Mouse (Mus musculus) stomach, postnatal 0 days (tissue): ENCODE measurements around the gene Alms1. TPM values are rescaled to one million over a fixed set of nuclear protein-coding genes. Genes with fewer than 3 reads are reported as not detected.
A peak's percentile ranks its signal among the peaks of the same experiment; 100 is the strongest.

Experiments used
- ATAC-seq: fragments of 200-750 bp; cut with Nextera tagmentation; 2 replicates; pipeline ENCODE4 v1.8.0; 2017; ENCODE audit not compliant: low FRiP score, low TSS enrichment
- DNase-seq: peaks from one replicate; pipeline ENCODE4 v3.0.0-alpha.2; 2016; ENCODE audit warnings: low spot score
- H3K27ac ChIP-seq: fragments of 300-500 bp; sonication (generic); replicated peaks from 2 replicates; pipeline ENCODE4 v1.5.1; 2014; ENCODE audit warnings: mild to moderate bottlenecking, control low read depth
- H3K27me3 ChIP-seq: fragments of 300-500 bp; sonication (generic); 2 replicates; pipeline ENCODE4 v1.6.1; 2014; ENCODE audit warnings: low read length; ENCODE audit not compliant: control insufficient read depth, insufficient read depth
- H3K36me3 ChIP-seq: fragments of 300-500 bp; sonication (generic); 2 replicates; pipeline ENCODE4 v1.6.1; 2014; ENCODE audit warnings: low read length, mixed read lengths; ENCODE audit not compliant: control insufficient read depth, insufficient read depth
- H3K4me1 ChIP-seq: fragments of 300-500 bp; sonication (generic); replicated peaks from 2 replicates; pipeline ENCODE4 v1.6.1; 2014; ENCODE audit warnings: antibody characterized with exemption; ENCODE audit not compliant: control insufficient read depth, insufficient read depth
- H3K4me2 ChIP-seq: fragments of 300-500 bp; sonication (generic); replicated peaks from 2 replicates; pipeline ENCODE4 v1.6.1; 2014; ENCODE audit warnings: low read depth, mild to moderate bottlenecking, control low read depth, moderate library complexity
- H3K4me3 ChIP-seq: fragments of 300-500 bp; sonication (generic); 2 replicates; pipeline ENCODE4 v1.5.1; 2014; ENCODE audit warnings: low read depth, low read length, control low read depth
- H3K9ac ChIP-seq: fragments of 300-500 bp; sonication (generic); 2 replicates; pipeline ENCODE4 v1.6.1; 2014; ENCODE audit warnings: mild to moderate bottlenecking, low read length, control low read depth, mixed read lengths
- H3K9me3 ChIP-seq: fragments of 300-500 bp; sonication (generic); 2 replicates; pipeline ENCODE4 v1.6.1; 2016; ENCODE audit warnings: low read length; ENCODE audit not compliant: control insufficient read depth
- CTCF ChIP-seq: IDR thresholded peaks from 2 replicates; pipeline ENCODE4 v1.5.1; 2016; ENCODE audit warnings: antibody characterized with exemption, low read depth, mild to moderate bottlenecking, moderate library complexity
- EP300 ChIP-seq: optimal IDR thresholded peaks from 2 replicates; pipeline ENCODE3; 2016; ENCODE audit warnings: antibody characterized with exemption
- WGBS: fragments of 180-500 bp; shearing (Covaris S2); extraction: QIAGEN DNeasy Blood & Tissue Kit; methylation state at CpG from one replicate; pipeline ENCODE4 v1.1.7; 2014; 5-methylcytosine and 5-hydroxymethylcytosine counted together
- polyA plus RNA-seq: library from polyadenylated mRNA; unstranded; fragments of >200 nt; fragmentation: Nextera tagmentation; extraction: Ambion mirVana; gene quantifications from 2 replicates; pipeline ENCODE4 v1.2.1, GENCODE M21; 2015

The Alms1 gene
- polyA plus RNA-seq, 1 experiment from 2014 or later: 0.98 TPM

DNA sequence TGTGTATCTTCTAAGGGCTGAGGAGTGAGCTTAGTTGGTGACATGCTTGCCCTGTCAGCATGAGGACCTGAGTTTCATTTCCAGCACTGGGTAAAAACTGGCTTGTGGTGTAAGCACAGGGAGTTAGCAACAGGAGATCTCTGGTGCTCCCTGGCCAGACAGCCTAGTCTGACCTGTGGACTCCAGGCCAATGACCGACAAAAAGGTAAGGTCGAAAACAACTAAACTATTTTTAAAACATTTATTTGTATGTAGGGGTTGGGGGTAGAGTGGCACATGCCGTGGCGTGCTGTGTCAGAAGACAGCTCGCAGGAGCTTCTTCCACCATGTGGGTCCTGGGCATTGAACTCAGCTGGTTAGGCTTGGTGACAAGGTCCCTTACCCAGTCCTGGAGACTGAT, 14.5 kb upstream of the Alms1 start:
- WGBS: 76% methylated on average over 5 of the region's 5 CpGs

DNA sequence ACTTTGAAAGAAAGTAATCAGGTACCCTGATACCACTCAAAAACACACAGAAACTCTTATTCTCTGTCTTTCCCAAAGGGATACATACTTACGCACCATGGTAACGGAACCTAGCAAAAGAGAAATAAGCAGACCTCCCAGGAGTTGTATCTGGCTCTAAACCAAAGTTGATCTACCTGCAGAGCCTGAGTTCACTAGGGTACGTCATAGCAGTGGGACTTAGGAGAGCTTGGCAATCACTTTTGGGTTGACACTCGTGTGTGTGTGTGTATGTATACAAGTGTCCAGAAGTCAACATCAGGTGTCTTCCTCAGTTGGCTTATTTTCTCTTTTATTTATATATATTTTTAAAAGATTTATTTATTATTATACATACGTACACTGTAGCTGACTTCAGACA, 5.6 kb upstream of the Alms1 start:
- DNase-seq: no peak
- Histone ChIP-seq H3K27me3 (no peaks in the 10 kb centered on the region), H3K4me2 (no peak overlapping the region), H3K9me3 (no peaks in the 10 kb centered on the region), H3K27ac (no peak overlapping the region), H3K9ac (no peak overlapping the region), H3K36me3 (no peaks in the 10 kb centered on the region), H3K4me1 (no peaks in the 10 kb centered on the region), H3K4me3 (no peak overlapping the region)
- ATAC-seq: no peak
- TF ChIP-seq EP300: no peak
- TF ChIP-seq CTCF: no peak
- 85% methylated on average over 5 of the region's 5 CpGs for WGBS

More for the DNA sequence above, 14.5 kb upstream of the Alms1 start:
- H3K27me3 ChIP-seq: no peaks in the 10 kb centered on the region
- H3K9me3 ChIP-seq: no peaks in the 10 kb centered on the region
- no peak for ATAC-seq
- H3K4me3 ChIP-seq: no peak overlapping the region
- no peak for DNase-seq
- TF ChIP-seq EP300: no peak
- TF ChIP-seq CTCF: no peak
- H3K27ac ChIP-seq: no peak overlapping the region
- H3K4me2 ChIP-seq: no peak overlapping the region
- no peaks in the 10 kb centered on the region for H3K36me3 ChIP-seq
- H3K4me1 ChIP-seq: no peaks in the 10 kb centered on the region
- no peak overlapping the region for H3K9ac ChIP-seq

- Histone ChIP-seq H3K9me3 (no peaks in the 10 kb centered on the region), H3K4me1 (no peaks in the 10 kb centered on the region), H3K27me3 (no peaks in the 10 kb centered on the region), H3K4me3 (no peak overlapping the region), H3K27ac (no peak overlapping the region), H3K9ac (no peak overlapping the region), H3K4me2 (no peak overlapping the region), H3K36me3 (no peaks in the 10 kb centered on the region)
- TF ChIP-seq CTCF (no peak), EP300 (no peak)
- DNase-seq (no peak), ATAC-seq (no peak)
- 91% methylated on average over 4 of the region's 4 CpGs for WGBS
Observed at GRCm38 (mm10) chr6:85584612-85585011, 2.7 kb upstream of the Alms1 start.

- DNase-seq (no peak), ATAC-seq (no peak)
- H3K9ac ChIP-seq: no peak overlapping the region
- H3K4me3 ChIP-seq: peak overlapping the region; percentile 73
- 42% methylated on average over 9 of the region's 9 CpGs for WGBS
- no peaks in the 10 kb centered on the region for H3K4me1 ChIP-seq
- H3K27me3 ChIP-seq: no peaks in the 10 kb centered on the region
- H3K36me3 ChIP-seq: no peaks in the 10 kb centered on the region
- no peaks in the 10 kb centered on the region for H3K9me3 ChIP-seq
- no peak for TF ChIP-seq EP300
- TF ChIP-seq CTCF: peak; percentile 54
- H3K27ac ChIP-seq: no peak overlapping the region
- peak overlapping the region; percentile 94 for H3K4me2 ChIP-seq
Observed at GRCm38 (mm10) chr6:85586805-85587367, 445 bp upstream of the Alms1 start.

DNA sequence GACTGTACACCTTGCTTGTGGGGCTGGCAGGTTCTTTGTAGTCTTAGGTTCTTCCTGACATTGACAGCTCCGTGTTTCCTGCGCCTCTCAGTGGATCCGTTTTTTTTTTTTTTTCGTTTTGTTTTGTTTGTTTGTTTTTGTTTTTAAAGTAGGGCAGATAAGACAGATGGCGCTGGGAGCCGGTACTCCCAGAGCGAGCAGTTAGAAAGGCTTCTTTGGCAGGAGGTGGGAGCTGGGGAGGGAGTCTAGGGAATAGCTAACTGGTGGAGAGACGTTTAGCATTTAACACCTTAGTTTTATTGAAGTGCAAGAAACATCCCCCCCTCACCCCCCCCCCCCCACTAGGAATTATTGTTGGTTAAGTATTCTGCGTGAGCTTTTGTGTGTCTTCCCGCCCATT, 833 bp downstream of the Alms1 start:
- Histone ChIP-seq H3K4me2 (peak overlapping the region; percentile 94), H3K36me3 (no peaks in the 10 kb centered on the region), H3K27me3 (no peaks in the 10 kb centered on the region), H3K9me3 (no peaks in the 10 kb centered on the region), H3K4me1 (no peaks in the 10 kb centered on the region), H3K9ac (peak overlapping the region; percentile 77), H3K4me3 (peak overlapping the region; percentile 73), H3K27ac (peak overlapping the region; percentile 79; the same call in 1 of the 2 replicates)
- TF ChIP-seq EP300 (no peak), CTCF (no peak)
- ATAC-seq (no peak), DNase-seq (no peak)
- WGBS: under 1% methylated on average over 10 of the region's 10 CpGs

GRCm38 (mm10) chr6:85588568-85588967, 1.2 kb downstream of the Alms1 start:
- peak overlapping the region; percentile 94 for H3K4me2 ChIP-seq
- no peak for ATAC-seq
- DNase-seq: no peak
- H3K4me3 ChIP-seq: peak overlapping the region; percentile 73
- no peak overlapping the region for H3K27ac ChIP-seq
- no peaks in the 10 kb centered on the region for H3K36me3 ChIP-seq
- 7% methylated on average over 4 of the region's 4 CpGs for WGBS
- TF ChIP-seq CTCF: no peak
- no peaks in the 10 kb centered on the region for H3K27me3 ChIP-seq
- no peak overlapping the region for H3K9ac ChIP-seq
- no peaks in the 10 kb centered on the region for H3K9me3 ChIP-seq
- no peaks in the 10 kb centered on the region for H3K4me1 ChIP-seq
